Mouse (Mus musculus) megakaryocyte, embryonic 14.5 days (primary cell): Measurements from ENCODE around the gene Vasn. TPM values are rescaled to one million over a fixed set of nuclear protein-coding genes. Genes with fewer than 3 reads are reported as not detected.
"Not testable (repeated sequence)": the region's sequence is repeated elsewhere in the genome, so short reads cannot be mapped to it uniquely, and the experiment has no call there.

Source experiments
- H3K27me3 ChIP-seq: replicated peaks from 2 replicates; pipeline ENCODE3; 2012; ENCODE audit warnings: inconsistent platforms
- H3K36me3 ChIP-seq: replicated peaks from 2 replicates; pipeline ENCODE3; 2012; ENCODE audit warnings: low read length, inconsistent platforms, mixed read lengths
- H3K4me1 ChIP-seq: 2 replicates; pipeline ENCODE4 v1.6.1; 2012; ENCODE audit warnings: inconsistent platforms
- H3K4me3 ChIP-seq: replicated peaks from 2 replicates; pipeline ENCODE3; 2012; ENCODE audit warnings: moderate library complexity, mild to moderate bottlenecking, inconsistent platforms
- H3K9me3 ChIP-seq: 2 replicates; pipeline ENCODE4 v1.6.1; 2012; ENCODE audit warnings: inconsistent platforms
- FLI1 ChIP-seq: IDR thresholded peaks from 2 replicates; pipeline ENCODE4 v1.6.1; 2012; ENCODE audit warnings: low read length, inconsistent platforms, mixed read lengths
- GATA1 ChIP-seq: IDR thresholded peaks from 3 replicates; pipeline ENCODE4 v1.6.1; 2012; ENCODE audit warnings: mixed read lengths, low read length, inconsistent platforms, borderline replicate concordance
- polyA plus RNA-seq: library from polyadenylated mRNA; stranded (reverse); fragments of >175 nt; gene quantifications from 2 replicates; pipeline ENCODE4 v1.2.3, GENCODE M21; 2012; ENCODE audit warnings: low replicate concordance; ENCODE audit not compliant: insufficient read depth

Gene Vasn
- polyA plus RNA-seq, 1 experiment = not detected

- Histone ChIP-seq H3K4me3 (peak overlapping the region; percentile 95), H3K36me3 (peaks cover 12% of the 10 kb centered on the region), H3K4me1 (peaks cover 55% of the 10 kb centered on the region), H3K9me3 (no peaks in the 10 kb centered on the region), H3K27me3 (no peaks in the 10 kb centered on the region)
- TF ChIP-seq FLI1 (no peak), GATA1 (no peak)
Observed at GRCm38 (mm10) chr16:4682628-4683179, 43.0 kb downstream of the Vasn start.

GRCm38 (mm10) chr16:4683193-4683580 lies 43.4 kb downstream of the Vasn start:
- no peaks in the 10 kb centered on the region for H3K27me3 ChIP-seq
- H3K4me3 ChIP-seq = peak overlapping the region; percentile 95
- TF ChIP-seq GATA1 = no peak
- no peak for TF ChIP-seq FLI1
- H3K9me3 ChIP-seq = no peaks in the 10 kb centered on the region
- H3K4me1 ChIP-seq = peaks cover 50% of the 10 kb centered on the region
- H3K36me3 ChIP-seq = peaks cover 14% of the 10 kb centered on the region

- Histone ChIP-seq H3K27me3 (no peaks in the 10 kb centered on the region), H3K4me3 (peak overlapping the region; percentile 95), H3K9me3 (no peaks in the 10 kb centered on the region), H3K4me1 (peaks cover 44% of the 10 kb centered on the region), H3K36me3 (peaks cover 18% of the 10 kb centered on the region)
- TF ChIP-seq FLI1 (no peak), GATA1 (peak; percentile 74; the same call in 2 of the 3 replicates)
Observed at GRCm38 (mm10) chr16:4683581-4684456, 44.1 kb downstream of the Vasn start.

- peaks cover 38% of the 10 kb centered on the region for H3K4me1 ChIP-seq
Observed at GRCm38 (mm10) chr16:4684457-4684791, 44.7 kb downstream of the Vasn start.

GRCm38 (mm10) chr16:4689371-4689770 lies 49.6 kb downstream of the Vasn start:
- H3K27me3 ChIP-seq, H3K9me3 ChIP-seq, H3K4me3 ChIP-seq: not testable (repeated sequence)
- Histone ChIP-seq H3K4me1 (peaks cover 17% of the 10 kb centered on the region), H3K36me3 (peaks cover 71% of the 10 kb centered on the region)

More at GRCm38 (mm10) chr16:4684457-4684791, 44.7 kb downstream of the Vasn start:
- Histone ChIP-seq H3K36me3 (peaks cover 24% of the 10 kb centered on the region), H3K4me3 (peak overlapping the region; percentile 95), H3K27me3 (no peaks in the 10 kb centered on the region), H3K9me3 (no peaks in the 10 kb centered on the region)
- TF ChIP-seq GATA1 (no peak), FLI1 (no peak)

Other genes starting within 250 kb of the Vasn start
- gene Adcy9, start 219.4 kb upstream of the Vasn start, polyA plus RNA-seq = 1.9 and 3.5 TPM in 2 replicates
- 0.03 TPM in 1 of 2 replicates, not detected in the other for gene Srl, start 98.1 kb upstream of the Vasn start, polyA plus RNA-seq
- 27.6 and 46.2 TPM in 2 replicates for gene Tfap4, start 80.1 kb upstream of the Vasn start, polyA plus RNA-seq
- gene Glis2, start 45.2 kb upstream of the Vasn start, polyA plus RNA-seq = 0.62 and 2.0 TPM in 2 replicates
- 137 and 230 TPM in 2 replicates for gene Pam16, start 15.0 kb upstream of the Vasn start, polyA plus RNA-seq
- 3.1 and 5.3 TPM in 2 replicates for gene Dnaja3, start within 50 bp of the Vasn start, polyA plus RNA-seq
- gene Coro7, start 39.8 kb downstream of the Vasn start, polyA plus RNA-seq = 62.1 and 104 TPM in 2 replicates
- 3.2 TPM in 1 of 2 replicates, not detected in the other for gene Nmral1, start 79.4 kb downstream of the Vasn start, polyA plus RNA-seq
- gene Hmox2, start 86.4 kb downstream of the Vasn start, polyA plus RNA-seq = 4.3 and 14.6 TPM in 2 replicates
- 9.0 and 22.4 TPM in 2 replicates for gene Cdip1, start 150.4 kb downstream of the Vasn start, polyA plus RNA-seq
- gene 4930562C15Rik, start 195.5 kb downstream of the Vasn start, polyA plus RNA-seq = not detected in 2 replicates
- gene Ubald1, start 240.4 kb downstream of the Vasn start, polyA plus RNA-seq = 336 and 551 TPM in 2 replicates
- 29.1 and 37.7 TPM in 2 replicates for gene Mgrn1, start 246.3 kb downstream of the Vasn start, polyA plus RNA-seq